Mouse (Mus musculus) hindbrain, embryonic 10.5 days (tissue): ENCODE results near the gene Ltbp2. TPM values are rescaled to one million over a fixed set of nuclear protein-coding genes. Genes with fewer than 3 reads are reported as not detected.

Source experiments
- DNase-seq: peaks from one replicate; pipeline ENCODE4 v3.0.0-alpha.2; 2017; ENCODE audit warnings: low spot score
- H3K27ac ChIP-seq: fragments of 300-500 bp; sonication (generic); 2 replicates; pipeline ENCODE4 v1.5.1; 2016; ENCODE audit warnings: mild to moderate bottlenecking, moderate library complexity
- H3K27me3 ChIP-seq: fragments of 300-500 bp; sonication (generic); 2 replicates; pipeline ENCODE4 v1.6.1; 2016; ENCODE audit warnings: mild to moderate bottlenecking; ENCODE audit not compliant: poor library complexity, insufficient read depth, severe bottlenecking
- H3K36me3 ChIP-seq: fragments of 300-500 bp; sonication (generic); 2 replicates; pipeline ENCODE4 v1.6.1; 2016; ENCODE audit warnings: mild to moderate bottlenecking, moderate library complexity
- H3K4me1 ChIP-seq: fragments of 300-500 bp; sonication (generic); replicated peaks from 2 replicates; pipeline ENCODE4 v1.6.1; 2016; ENCODE audit warnings: mild to moderate bottlenecking
- H3K4me3 ChIP-seq: fragments of 300-500 bp; sonication (generic); 2 replicates; pipeline ENCODE4 v1.5.1; 2016; ENCODE audit warnings: mild to moderate bottlenecking, moderate library complexity
- H3K9me3 ChIP-seq: fragments of 300-500 bp; sonication (generic); 2 replicates; pipeline ENCODE4 v1.6.1; 2016; ENCODE audit warnings: mild to moderate bottlenecking, moderate library complexity
- WGBS: fragments of 180-500 bp; shearing (Covaris S2); methylation state at CpG from one replicate; pipeline ENCODE4 v1.1.7; 2016; 5-methylcytosine and 5-hydroxymethylcytosine counted together
- polyA plus RNA-seq: library from polyadenylated mRNA; unstranded; fragments of >200 nt; fragmentation: Nextera tagmentation; extraction: Ambion mirVana; gene quantifications from 2 replicates; pipeline ENCODE4 v1.2.1, GENCODE M21; 2016

The Ltbp2 gene
- polyA plus RNA-seq, 1 experiment from 2014 or later: 0.17 TPM

- Histone ChIP-seq H3K27ac (no peak overlapping the region), H3K27me3 (no peaks in the 10 kb centered on the region), H3K36me3 (no peaks in the 10 kb centered on the region), H3K4me3 (no peak overlapping the region), H3K4me1 (peaks cover 22% of the 10 kb centered on the region), H3K9me3 (no peaks in the 10 kb centered on the region)
- WGBS: 79% methylated on average over 9 of the region's 9 CpGs
- DNase-seq: no peak
Measured at GRCm38 (mm10) chr12:84846594-84847014, 29.7 kb downstream of the Ltbp2 start.

DNA sequence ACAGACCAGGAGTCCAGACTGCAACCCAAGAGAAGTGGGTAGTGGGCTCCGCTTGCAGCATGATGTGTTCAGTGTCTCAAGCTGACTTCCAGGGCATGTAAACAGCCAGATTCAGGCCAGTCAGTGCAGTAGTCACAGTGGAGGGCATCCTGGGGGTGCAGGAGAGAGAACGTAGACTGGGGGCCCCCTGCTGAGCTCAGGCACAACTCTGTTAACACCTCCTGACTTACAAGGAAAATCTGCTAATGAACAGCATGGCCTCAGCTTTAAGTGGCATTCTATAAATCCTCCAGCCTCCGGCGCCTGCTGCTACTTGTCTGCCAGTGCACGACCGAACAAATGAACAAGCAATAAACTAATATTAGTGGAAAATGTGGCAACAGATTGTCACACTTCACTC is 33.6 kb downstream of the Ltbp2 start:
- H3K9me3 ChIP-seq: no peaks in the 10 kb centered on the region
- no peak for DNase-seq
- H3K27me3 ChIP-seq: no peaks in the 10 kb centered on the region
- peaks cover 19% of the 10 kb centered on the region for H3K4me1 ChIP-seq
- H3K27ac ChIP-seq: no peak overlapping the region
- H3K36me3 ChIP-seq: no peaks in the 10 kb centered on the region
- 59% methylated on average over 6 of the region's 6 CpGs for WGBS
- H3K4me3 ChIP-seq: no peak overlapping the region

GRCm38 (mm10) chr12:84841158-84842140 is 34.9 kb downstream of the Ltbp2 start:
- Histone ChIP-seq H3K9me3 (no peaks in the 10 kb centered on the region), H3K36me3 (no peaks in the 10 kb centered on the region), H3K27ac (no peak overlapping the region), H3K27me3 (no peaks in the 10 kb centered on the region), H3K4me1 (peaks cover 10% of the 10 kb centered on the region), H3K4me3 (no peak overlapping the region)
- no peak for DNase-seq
- 83% methylated on average over 15 of the region's 15 CpGs for WGBS

GRCm38 (mm10) chr12:84840734-84841133 is 35.6 kb downstream of the Ltbp2 start:
- H3K9me3 ChIP-seq: no peaks in the 10 kb centered on the region
- H3K4me3 ChIP-seq: no peak overlapping the region
- H3K36me3 ChIP-seq: no peaks in the 10 kb centered on the region
- H3K27me3 ChIP-seq: no peaks in the 10 kb centered on the region
- no peak for DNase-seq
- peaks cover 10% of the 10 kb centered on the region for H3K4me1 ChIP-seq
- WGBS: 75% methylated on average over 3 of the region's 3 CpGs
- no peak overlapping the region for H3K27ac ChIP-seq

DNA sequence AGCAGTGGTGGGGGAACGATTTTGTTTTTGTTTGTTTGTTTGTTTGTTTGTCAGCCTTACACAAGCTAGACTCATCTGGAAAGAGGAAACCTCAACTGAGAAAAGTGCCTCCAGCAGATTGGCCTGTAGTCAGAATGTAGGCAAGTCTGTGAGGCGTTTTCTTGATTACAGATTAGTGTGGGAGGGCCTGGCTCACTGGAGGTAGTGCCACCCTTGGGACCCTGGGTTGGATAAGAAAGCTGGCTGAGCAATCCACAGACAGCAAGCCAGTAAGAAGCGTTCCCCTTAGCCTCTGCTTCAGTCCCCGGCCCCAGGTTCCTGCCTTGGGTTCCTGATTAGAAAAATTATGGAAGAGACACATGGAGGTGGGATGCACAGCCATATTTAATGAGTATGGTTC is 36.4 kb downstream of the Ltbp2 start:
- DNase-seq: no peak
- Histone ChIP-seq H3K36me3 (no peaks in the 10 kb centered on the region), H3K4me3 (no peak overlapping the region), H3K27ac (no peak overlapping the region), H3K27me3 (no peaks in the 10 kb centered on the region), H3K4me1 (peaks cover 10% of the 10 kb centered on the region), H3K9me3 (no peaks in the 10 kb centered on the region)
- 83% methylated on average over 4 of the region's 4 CpGs for WGBS

GRCm38 (mm10) chr12:84835626-84836025 is 40.7 kb downstream of the Ltbp2 start:
- no peak for DNase-seq

GRCm38 (mm10) chr12:84834773-84835172 is 41.6 kb downstream of the Ltbp2 start:
- Histone ChIP-seq H3K27me3 (no peaks in the 10 kb centered on the region), H3K36me3 (no peaks in the 10 kb centered on the region), H3K4me3 (no peak overlapping the region), H3K27ac (no peak overlapping the region), H3K9me3 (no peaks in the 10 kb centered on the region), H3K4me1 (0 out of 2 replicates have a peak, but pooled peaks cover under 1% of the 10 kb centered on the region)
- WGBS: 91% methylated on average over 4 of the region's 4 CpGs
- DNase-seq: no peak

More at GRCm38 (mm10) chr12:84835626-84836025, 40.7 kb downstream of the Ltbp2 start:
- Histone ChIP-seq H3K36me3 (no peaks in the 10 kb centered on the region), H3K27ac (no peak overlapping the region), H3K4me1 (no peaks in the 10 kb centered on the region), H3K4me3 (no peak overlapping the region), H3K27me3 (no peaks in the 10 kb centered on the region), H3K9me3 (no peaks in the 10 kb centered on the region)
- 87% methylated on average over 5 of the region's 5 CpGs for WGBS

DNA sequence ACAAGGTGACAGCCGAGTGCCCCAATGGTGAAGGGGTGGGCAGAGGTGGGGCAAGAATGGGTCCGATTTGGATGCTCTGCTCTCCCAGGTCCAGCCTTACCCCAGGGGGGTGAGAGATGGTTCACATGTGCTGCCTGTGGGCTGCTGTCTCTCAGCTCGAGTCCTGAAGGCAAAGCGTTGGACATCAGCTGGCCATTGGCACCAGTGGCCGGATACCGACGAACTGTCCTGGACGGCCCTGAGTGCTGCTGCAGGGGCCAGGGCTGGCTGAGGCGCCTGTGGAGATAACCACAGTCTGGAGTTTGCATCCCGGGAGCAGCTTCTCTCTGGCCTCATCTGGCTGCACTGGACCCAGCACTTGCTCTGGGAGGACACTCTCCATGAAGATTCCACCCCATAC is 44.7 kb downstream of the Ltbp2 start:
- H3K36me3 ChIP-seq: no peaks in the 10 kb centered on the region
- no peak overlapping the region for H3K4me3 ChIP-seq
- no peaks in the 10 kb centered on the region for H3K9me3 ChIP-seq
- H3K4me1 ChIP-seq: peaks cover 7% of the 10 kb centered on the region; the same call in 1 of the 2 replicates
- H3K27ac ChIP-seq: no peak overlapping the region
- no peak for DNase-seq
- WGBS: 80% methylated on average over 10 of the region's 10 CpGs
- no peaks in the 10 kb centered on the region for H3K27me3 ChIP-seq

DNA sequence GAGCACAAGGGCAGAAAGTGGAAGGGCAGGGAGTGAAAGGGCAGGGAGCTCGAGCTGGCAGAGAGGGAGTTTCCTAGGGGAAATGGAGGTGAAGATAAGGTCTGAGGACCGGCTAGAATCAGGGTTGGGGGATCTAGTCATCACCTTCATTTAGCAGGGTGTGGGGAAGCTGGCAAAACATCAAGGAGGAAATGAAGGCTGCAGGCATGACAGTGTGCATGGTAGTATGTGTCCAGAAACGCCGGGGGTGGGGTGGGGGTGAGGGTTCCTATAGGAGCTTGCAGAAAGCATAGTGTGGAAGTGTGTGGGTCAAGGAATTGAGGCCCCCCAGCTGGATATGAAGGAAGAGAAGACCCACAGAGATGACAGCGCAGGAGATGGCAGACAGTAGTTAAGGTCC is 45.2 kb downstream of the Ltbp2 start:
- Histone ChIP-seq H3K9me3 (no peaks in the 10 kb centered on the region), H3K27me3 (no peaks in the 10 kb centered on the region), H3K4me3 (no peak overlapping the region), H3K27ac (no peak overlapping the region), H3K36me3 (no peaks in the 10 kb centered on the region), H3K4me1 (peaks cover 7% of the 10 kb centered on the region; the same call in 1 of the 2 replicates)
- WGBS: 80% methylated on average over 5 of the region's 5 CpGs
- no peak for DNase-seq

GRCm38 (mm10) chr12:84830438-84830837 is 45.9 kb downstream of the Ltbp2 start:
- DNase-seq: no peak
- no peaks in the 10 kb centered on the region for H3K9me3 ChIP-seq

DNA sequence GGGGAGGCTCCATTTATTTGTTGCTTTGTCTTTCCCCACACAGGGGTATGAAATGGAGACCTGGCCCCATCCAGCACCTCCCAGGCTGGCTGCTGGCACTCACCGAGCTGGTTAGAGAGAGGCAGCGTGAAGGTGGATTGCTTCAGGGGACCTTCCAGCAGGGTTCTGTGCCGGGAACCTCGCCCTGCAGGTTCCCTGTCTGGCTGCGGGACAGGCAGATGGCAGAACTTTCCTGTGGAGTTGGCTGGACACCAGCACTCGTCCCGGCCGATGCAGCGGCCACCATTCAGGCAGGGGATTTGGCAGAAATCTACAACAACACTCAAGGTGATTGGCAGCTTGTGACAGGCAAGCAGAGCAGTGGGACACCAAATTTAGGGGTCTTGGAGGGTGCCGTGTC is 46.4 kb downstream of the Ltbp2 start:
- Histone ChIP-seq H3K36me3 (no peaks in the 10 kb centered on the region), H3K4me1 (peaks cover 7% of the 10 kb centered on the region; the same call in 1 of the 2 replicates), H3K4me3 (no peak overlapping the region), H3K27ac (no peak overlapping the region), H3K9me3 (no peaks in the 10 kb centered on the region), H3K27me3 (no peaks in the 10 kb centered on the region)
- WGBS: 81% methylated on average over 10 of the region's 10 CpGs
- no peak for DNase-seq

More at GRCm38 (mm10) chr12:84830438-84830837, 45.9 kb downstream of the Ltbp2 start:
- Histone ChIP-seq H3K27me3 (no peaks in the 10 kb centered on the region), H3K27ac (no peak overlapping the region), H3K36me3 (no peaks in the 10 kb centered on the region), H3K4me3 (no peak overlapping the region), H3K4me1 (peaks cover 7% of the 10 kb centered on the region; the same call in 1 of the 2 replicates)
- WGBS: 94% methylated on average over 5 of the region's 5 CpGs

DNA sequence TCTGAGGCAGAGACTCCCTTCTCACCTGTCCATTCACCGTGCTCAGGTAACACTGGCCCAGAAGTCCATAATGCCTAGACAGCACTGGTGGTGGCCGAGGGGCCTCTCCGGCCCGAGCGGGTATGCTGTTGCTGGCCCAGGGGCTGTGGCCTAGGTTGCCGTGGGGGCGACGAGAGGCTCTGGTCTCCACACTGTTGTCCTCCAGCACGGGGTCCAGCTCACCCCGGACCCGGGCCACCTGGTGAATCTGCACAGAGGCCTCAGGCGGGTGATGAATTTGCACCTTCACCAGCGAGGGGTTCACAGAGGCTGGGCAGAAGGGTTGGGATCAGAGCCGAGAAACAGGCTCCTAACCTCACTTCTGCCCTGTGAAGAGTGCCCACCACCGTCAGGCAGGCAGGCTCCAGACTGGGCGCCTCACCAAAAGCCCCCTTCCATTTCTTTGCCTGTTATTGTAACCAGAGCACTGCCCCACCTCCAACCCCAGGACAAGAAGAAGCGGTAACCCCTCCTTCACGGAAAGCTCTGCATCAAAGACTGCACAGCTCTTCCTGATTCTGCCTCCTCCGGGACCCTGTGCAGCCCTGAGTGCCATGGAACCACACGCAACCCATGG is 47.1 kb downstream of the Ltbp2 start:
- no peak for DNase-seq
- H3K9me3 ChIP-seq: no peaks in the 10 kb centered on the region
- H3K4me1 ChIP-seq: peaks cover 7% of the 10 kb centered on the region; the same call in 1 of the 2 replicates
- no peak overlapping the region for H3K4me3 ChIP-seq
- no peaks in the 10 kb centered on the region for H3K36me3 ChIP-seq
- H3K27me3 ChIP-seq: no peaks in the 10 kb centered on the region
- no peak overlapping the region for H3K27ac ChIP-seq
- WGBS: 81% methylated on average over 20 of the region's 20 CpGs

DNA sequence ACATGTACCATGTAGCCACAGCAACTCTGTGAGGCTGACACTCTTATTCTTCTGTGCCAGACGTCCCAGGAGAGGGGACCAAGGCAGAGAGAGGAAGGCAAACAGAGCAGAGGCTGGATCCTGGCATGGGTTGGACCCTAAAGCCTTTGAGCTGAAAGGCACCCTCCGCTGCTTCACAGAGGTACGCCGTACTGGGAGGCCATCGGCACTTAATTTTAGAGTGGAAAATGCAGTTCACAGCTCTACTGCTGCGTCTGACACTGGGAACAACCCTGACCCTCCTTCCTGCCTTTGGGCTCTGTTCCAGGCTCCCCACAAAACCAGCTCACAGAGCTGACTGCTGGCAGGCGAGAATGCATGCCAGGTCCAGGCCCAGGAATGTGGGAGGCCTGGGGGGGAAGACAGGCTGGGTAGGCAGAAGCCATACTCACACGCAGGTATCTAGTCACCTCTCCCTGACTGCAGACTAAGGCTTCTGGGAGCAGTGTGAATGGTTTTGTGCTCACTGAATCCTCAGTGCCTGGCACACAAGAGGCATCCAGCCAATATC is 48.9 kb downstream of the Ltbp2 start:
- no peaks in the 10 kb centered on the region for H3K36me3 ChIP-seq
- H3K27me3 ChIP-seq: no peaks in the 10 kb centered on the region
- WGBS: 70% methylated on average over 8 of the region's 8 CpGs
- H3K9me3 ChIP-seq: no peaks in the 10 kb centered on the region
- no peak overlapping the region for H3K27ac ChIP-seq
- no peak for DNase-seq
- H3K4me3 ChIP-seq: no peak overlapping the region
- H3K4me1 ChIP-seq: peaks cover 7% of the 10 kb centered on the region; the same call in 1 of the 2 replicates
